Mouse (Mus musculus) bone marrow, adult 2 months (tissue): ENCODE results near the gene Erc2.

Experiments
- CTCF ChIP-seq: fragments of 200-500 bp; IDR thresholded peaks from 2 replicates; pipeline ENCODE4 v1.5.1; 2011; ENCODE audit warnings: low read length, control low read depth; ENCODE audit not compliant: control insufficient read depth, insufficient read depth
- POLR2A ChIP-seq: fragments of 200-500 bp; IDR thresholded peaks from 2 replicates; pipeline ENCODE4 v1.6.1; 2011; ENCODE audit warnings: low read depth, mild to moderate bottlenecking, control low read depth, low read length, borderline replicate concordance; ENCODE audit not compliant: control insufficient read depth

DNA sequence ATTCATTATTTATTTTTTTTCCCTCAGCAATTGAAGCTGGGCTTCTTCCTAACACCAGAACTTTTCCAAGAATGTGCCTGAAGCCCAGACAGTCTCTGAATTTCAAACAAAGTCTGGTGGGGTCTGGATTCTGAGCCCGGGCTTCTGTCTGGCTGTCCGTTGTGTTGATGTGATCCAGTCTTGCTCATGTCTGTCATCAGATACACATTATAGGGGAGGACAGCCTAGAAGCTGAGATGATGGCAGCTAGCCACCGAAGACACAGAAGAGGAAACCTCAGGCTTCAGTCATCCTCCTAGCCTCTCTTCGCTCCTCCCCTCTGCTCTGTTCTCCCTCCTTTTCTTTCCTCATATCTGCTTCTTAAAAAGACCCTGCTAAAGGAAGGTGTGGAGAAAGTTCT is 551.5 kb downstream of the Erc2 start:
- TF ChIP-seq CTCF (no peak), POLR2A (no peak)
